Mouse (Mus musculus): ENCODE measurements at regions not wholly inside any gene's neighbourhood (a gene's known extent, or its start where the extent isn't known, plus 50 kb on each side); places are given as distances from the start of the nearest gene placed in this dataset.

- in situ Hi-C loops (cut with MboI, MseI): no loop called here
These were observed 223.2 kb upstream of the Agtr1b start for GRCm38 (mm10) chr3:20590143-20590542.

- in situ Hi-C loops (cut with MboI, MseI): no loop called here
These were observed 184.6 kb upstream of the Agtr1b start for GRCm38 (mm10) chr3:20551563-20551962.

- in situ Hi-C loops (cut with MboI, MseI): no loop called here
These were observed 177.0 kb upstream of the Agtr1b start for GRCm38 (mm10) chr3:20543991-20544390.

GRCm38 (mm10) chr3:20538492-20539004 is 171.6 kb upstream of the Agtr1b start:
- in situ Hi-C loops (cut with MboI, MseI): no loop called here

GRCm38 (mm10) chr3:20520738-20521137 is 153.8 kb upstream of the Agtr1b start:
- in situ Hi-C loops (cut with MboI, MseI): loop anchor here (10.0 kb wide), 1 partner anchor 166 kb away; no protein-coding TSS in a partner anchor

- in situ Hi-C loops (cut with MboI, MseI): loop anchor here (10.0 kb wide), 1 partner anchor 254 kb away; no protein-coding TSS in a partner anchor
These were observed 142.2 kb upstream of the Agtr1b start for GRCm38 (mm10) chr3:20509192-20509591.

- in situ Hi-C loops (cut with MboI, MseI): loop anchor here (10.0 kb wide), 1 partner anchor 251 kb away; no protein-coding TSS in a partner anchor
These were observed 138.6 kb upstream of the Agtr1b start for GRCm38 (mm10) chr3:20505546-20505945.

Measured in T-helper 2 cell (primary cell).